ENCODE assay signal across 8 mouse cellular contexts in genomic region chrY:1286171-1286795, GRCm38 (mm10). TPM values are rescaled to one million over a fixed set of nuclear protein-coding genes. Genes with fewer than 3 reads are reported as not detected.
DNase-seq lines count a peak whose midpoint lies in the region; ATAC-seq and TF ChIP-seq lines count a peak whose summit lies in the region.

TSS of gene Ddx3y (minus strand) at chrY:1286629.

- H3K9ac ChIP-seq in forebrain, embryonic 14.5 days (ENCODE audit: low read length) = peak within 1 kb of the TSS; percentile 49
- peak within 1 kb of the TSS; percentile 47 for H3K9ac ChIP-seq in hindbrain, embryonic 16.5 days (ENCODE audit: low read depth, low read length)
- peak within 1 kb of the TSS; percentile 77 for H3K9ac ChIP-seq in liver, adult 2 months (ENCODE audit: low read depth, low read length)
- peak within 1 kb of the TSS; percentile 44; the same call in 1 of the 2 replicates for H3K9ac ChIP-seq in midbrain, postnatal 0 days (replicated peaks; ENCODE audit: low read length, poor library complexity, severe bottlenecking)

- peak; percentile 77 for DNase-seq in layer of hippocampus, adult 11-12 months (ENCODE audit: low spot score)
- no peak for DNase-seq in layer of hippocampus, postnatal 25 days (ENCODE audit: extremely low spot score in 1 of 2, low spot score in 1 of 2)
- DNase-seq in c-Kit-positive CD71-positive TER-119-negative erythroid progenitor cells, embryonic 14.5 days (ENCODE audit: low read depth) = peak; percentile 46
- peak; percentile 91 for DNase-seq in forebrain, embryonic 14.5 days (ENCODE audit: low spot score)
- DNase-seq in liver, adult 2 months (ENCODE audit: extremely low read depth, low read depth, low spot score) = peak; percentile 91
- peak; percentile 75 for DNase-seq in midbrain, postnatal 0 days (ENCODE audit: low spot score)
- DNase-seq in testis, postnatal 10 days (ENCODE audit: low spot score) = peak; percentile 56

- H3K4me1 ChIP-seq in forebrain, embryonic 14.5 days (ENCODE audit: control insufficient read depth, insufficient read depth, low read length) = no peaks in the 10 kb centered on the region
- H3K4me1 ChIP-seq in hindbrain, embryonic 16.5 days (ENCODE audit: control insufficient read depth, insufficient read depth, low read depth, low read length) = no peaks in the 10 kb centered on the region
- H3K4me1 ChIP-seq in liver, adult 2 months (ENCODE audit: control insufficient read depth, insufficient read depth, low read length) = no peaks in the 10 kb centered on the region
- no peaks in the 10 kb centered on the region for H3K4me1 ChIP-seq in midbrain, postnatal 0 days (ENCODE audit: insufficient read depth, low read length)

- H3K79me2 ChIP-seq in liver, adult 2 months (ENCODE audit: control insufficient read depth, insufficient read depth, low read length) = no peaks in the 10 kb centered on the region; the same call in 1 of the 2 replicates

- peak within 1 kb of the TSS; percentile 34 for H3K4me2 ChIP-seq in forebrain, embryonic 14.5 days (ENCODE audit: low read length)
- peak within 1 kb of the TSS; percentile 39 for H3K4me2 ChIP-seq in hindbrain, embryonic 16.5 days (ENCODE audit: low read length)
- peak within 1 kb of the TSS; percentile 28; the same call in 1 of the 2 replicates for H3K4me2 ChIP-seq in midbrain, postnatal 0 days (ENCODE audit: low read depth, low read length, poor library complexity, severe bottlenecking)

- TF ChIP-seq CTCF in liver, adult 2 months (IDR thresholded peaks at IDR 0.05; ENCODE audit: low read depth, low read length) = no peak
- no peak for TF ChIP-seq CTCF in midbrain, postnatal 0 days (IDR thresholded peaks at IDR 0.05)

- WGBS in forebrain, embryonic 14.5 days = 0% methylated on average over 2 of the region's 31 CpGs
- whole genome bisulfite sequencing in hindbrain, embryonic 16.5 days = 1% methylated on average over 28 of the region's 31 CpGs
- 5% methylated on average over 31 of the region's 31 CpGs for WGBS in liver, adult 2 months
- 2% methylated on average over 30 of the region's 31 CpGs for WGBS in midbrain, postnatal 0 days

- no peak for TF ChIP-seq POLR2A in liver, adult 2 months (IDR thresholded peaks at IDR 0.05; ENCODE audit: extremely low read depth, insufficient read depth, low read length)

- no peaks in the 10 kb centered on the region for H3K27me3 ChIP-seq in forebrain, embryonic 14.5 days (replicated peaks; ENCODE audit: control insufficient read depth, insufficient read depth, low read length)
- H3K27me3 ChIP-seq in hindbrain, embryonic 16.5 days (replicated peaks; ENCODE audit: control insufficient read depth, insufficient read depth, low read length) = no peaks in the 10 kb centered on the region
- no peaks in the 10 kb centered on the region for H3K27me3 ChIP-seq in liver, adult 2 months (ENCODE audit: control insufficient read depth, insufficient read depth, low read length)
- no peaks in the 10 kb centered on the region for H3K27me3 ChIP-seq in midbrain, postnatal 0 days (ENCODE audit: insufficient read depth, low read length)

- peak; percentile 98 for ATAC-seq in forebrain, embryonic 14.5 days
- peak; percentile 96 for ATAC-seq in hindbrain, embryonic 16.5 days
- ATAC-seq in midbrain, postnatal 0 days (ENCODE audit: low FRiP score) = peak; percentile 92

- H3K4me3 ChIP-seq in forebrain, embryonic 14.5 days (ENCODE audit: low read depth, low read length) = peak within 1 kb of the TSS; percentile 31
- peak within 1 kb of the TSS; percentile 43 for H3K4me3 ChIP-seq in hindbrain, embryonic 16.5 days (ENCODE audit: low read length)
- H3K4me3 ChIP-seq in liver, adult 2 months (ENCODE audit: insufficient read depth, low read depth, low read length) = peak within 1 kb of the TSS; percentile 69
- H3K4me3 ChIP-seq in midbrain, postnatal 0 days (ENCODE audit: low read depth, low read length) = peak within 1 kb of the TSS; percentile 35

- H3K9me3 ChIP-seq in forebrain, embryonic 14.5 days (replicated peaks; ENCODE audit: control insufficient read depth, low read length) = no peaks in the 10 kb centered on the region
- no peaks in the 10 kb centered on the region for H3K9me3 ChIP-seq in hindbrain, embryonic 16.5 days (ENCODE audit: control insufficient read depth, low read length)
- H3K9me3 ChIP-seq in midbrain, postnatal 0 days (ENCODE audit: low read length) = no peaks in the 10 kb centered on the region

- H3K27ac ChIP-seq in forebrain, embryonic 14.5 days (ENCODE audit: low read depth, low read length) = no peak within 1 kb of the TSS
- peak within 1 kb of the TSS; percentile 39 for H3K27ac ChIP-seq in hindbrain, embryonic 16.5 days (ENCODE audit: low read depth, low read length)
- H3K27ac ChIP-seq in liver, adult 2 months (replicated peaks; ENCODE audit: insufficient read depth, low read depth, low read length) = peak within 1 kb of the TSS; percentile 84
- H3K27ac ChIP-seq in midbrain, postnatal 0 days (ENCODE audit: low read depth, low read length) = peak within 1 kb of the TSS; percentile 32; the same call in 1 of the 2 replicates

- no peaks in the 10 kb centered on the region for H3K36me3 ChIP-seq in forebrain, embryonic 14.5 days (ENCODE audit: control insufficient read depth, insufficient read depth, low read length)
- H3K36me3 ChIP-seq in hindbrain, embryonic 16.5 days (ENCODE audit: control insufficient read depth, insufficient read depth, low read length) = no peaks in the 10 kb centered on the region
- H3K36me3 ChIP-seq in liver, adult 2 months (ENCODE audit: control insufficient read depth, insufficient read depth, low read length) = peaks cover 6% of the 10 kb centered on the region; the same call in 1 of the 2 replicates
- no peaks in the 10 kb centered on the region for H3K36me3 ChIP-seq in midbrain, postnatal 0 days (ENCODE audit: insufficient read depth, low read length)

RNA-seq across cellular contexts. Expression of gene Ddx3y, which starts in this region (rescaled TPM):
- 10 to 100 TPM in 1 of 2 experiments, not detected in 1; 50.1 TPM for total RNA-seq in layer of hippocampus, postnatal 25 days (2021)
- 22.5 and 26.0 TPM in 2 replicates for polyA plus RNA-seq in forebrain, embryonic 14.5 days (2014; fragmentation: Nextera tagmentation; extraction: Ambion mirVana)
- 13.5 and 19.1 TPM in 2 replicates for polyA plus RNA-seq in hindbrain, embryonic 16.5 days (2015; fragmentation: Nextera tagmentation; extraction: Ambion mirVana)
- 0.07 TPM in 1 of 2 replicates, not detected in the other for total RNA-seq in liver, adult 2 months (2014; rRNA removed)
- not detected in 2 replicates for polyA plus RNA-seq in liver, adult 2 months (2012; rRNA removed)
- total RNA-seq in midbrain, postnatal 0 days (2014; rRNA removed) = 20.4 and 21.4 TPM in 2 replicates
- polyA plus RNA-seq in midbrain, postnatal 0 days (2015; fragmentation: Nextera tagmentation; extraction: Ambion mirVana) = 36.5 TPM in 1 of 2 replicates, not detected in the other

Comparison
In these comparisons a context has a peak if more than half of its experiments do, and no peak if none do; other contexts are left out.
1. DNase-seq: peak in layer of hippocampus, adult 11-12 months (single experiment), c-Kit-positive CD71-positive TER-119-negative erythroid progenitor cells, embryonic 14.5 days (single experiment), forebrain, embryonic 14.5 days (single experiment), liver, adult 2 months (single experiment), midbrain, postnatal 0 days (single experiment) and testis, postnatal 10 days (single experiment); none in layer of hippocampus, postnatal 25 days (0 of 2).
2. Peak in every context shown above with its lines, with median percentiles within 50 percentile points of each other: ATAC-seq, H3K4me2 ChIP-seq, H3K4me3 ChIP-seq and H3K9ac ChIP-seq.